8 mouse cellular contexts compared by ENCODE assay signal in genomic region chr14:45219281-45220089, GRCm38 (mm10). TPM values are rescaled to one million over a fixed set of nuclear protein-coding genes. Genes with fewer than 3 reads are reported as not detected.
DNase-seq lines count a peak whose midpoint lies in the region; ATAC-seq and TF ChIP-seq lines count a peak whose summit lies in the region.

Gene Gpr137c, plus strand, starts transcription at chr14:45219717.

- no peaks in the 10 kb centered on the region for H3K79me3 ChIP-seq in C2C12 (ENCODE audit: low read depth)

- no peaks in the 10 kb centered on the region for H3K9me3 ChIP-seq in heart, embryonic 11.5 days (replicated peaks; ENCODE audit: control insufficient read depth, low read length)
- H3K9me3 ChIP-seq in kidney, embryonic 15.5 days (replicated peaks), result no peaks in the 10 kb centered on the region
- H3K9me3 ChIP-seq in limb, embryonic 15.5 days, result no peaks in the 10 kb centered on the region
- H3K9me3 ChIP-seq in midbrain, postnatal 0 days (ENCODE audit: low read length), result no peaks in the 10 kb centered on the region

- H3K79me2 ChIP-seq in C2C12 (ENCODE audit: control insufficient read depth, insufficient read depth), result no peaks in the 10 kb centered on the region

- no peak for TF ChIP-seq CTCF in C2C12 (IDR thresholded peaks at IDR 0.05; ENCODE audit: control insufficient read depth, insufficient read depth, insufficient read length)
- TF ChIP-seq CTCF in midbrain, postnatal 0 days (IDR thresholded peaks at IDR 0.05), result no peak

- no peaks in the 10 kb centered on the region for H3K4me1 ChIP-seq in brown adipose tissue, adult 24 weeks (ENCODE audit: control insufficient read depth, insufficient read depth, insufficient read length, low read length)
- no peaks in the 10 kb centered on the region for H3K4me1 ChIP-seq in heart, embryonic 11.5 days (ENCODE audit: control insufficient read depth, insufficient read depth, low read length)
- H3K4me1 ChIP-seq in kidney, embryonic 15.5 days, result peaks cover 12% of the 10 kb centered on the region
- peaks cover 10% of the 10 kb centered on the region; the same call in 1 of the 2 replicates for H3K4me1 ChIP-seq in limb, embryonic 15.5 days
- peaks cover 15% of the 10 kb centered on the region for H3K4me1 ChIP-seq in midbrain, postnatal 0 days (ENCODE audit: insufficient read depth, low read length)

- peak within 1 kb of the TSS; percentile 52 for H3ac ChIP-seq in C2C12 (ENCODE audit: control insufficient read depth, insufficient read length, low read depth)

- H3K4me2 ChIP-seq in heart, embryonic 11.5 days, result peak within 1 kb of the TSS; percentile 97
- H3K4me2 ChIP-seq in kidney, embryonic 15.5 days, result peak within 1 kb of the TSS; percentile 98
- H3K4me2 ChIP-seq in limb, embryonic 15.5 days, result peak within 1 kb of the TSS; percentile 97
- peak within 1 kb of the TSS; percentile 77 for H3K4me2 ChIP-seq in midbrain, postnatal 0 days (ENCODE audit: low read depth, low read length, poor library complexity, severe bottlenecking)

- H3K36me3 ChIP-seq in C2C12 (ENCODE audit: control insufficient read depth, insufficient read depth), result no peaks in the 10 kb centered on the region
- H3K36me3 ChIP-seq in heart, embryonic 11.5 days (ENCODE audit: control insufficient read depth, insufficient read depth, low read length), result no peaks in the 10 kb centered on the region
- H3K36me3 ChIP-seq in kidney, embryonic 15.5 days, result no peaks in the 10 kb centered on the region
- H3K36me3 ChIP-seq in limb, embryonic 15.5 days, result no peaks in the 10 kb centered on the region
- H3K36me3 ChIP-seq in midbrain, postnatal 0 days (ENCODE audit: insufficient read depth, low read length), result no peaks in the 10 kb centered on the region

- H3K4me3 ChIP-seq in C2C12 (ENCODE audit: insufficient read depth, poor library complexity, severe bottlenecking), result peak within 1 kb of the TSS; percentile 18
- H3K4me3 ChIP-seq in brown adipose tissue, adult 24 weeks (ENCODE audit: insufficient read depth, low read depth, low read length), result peak within 1 kb of the TSS; percentile 94
- H3K4me3 ChIP-seq in heart, embryonic 11.5 days (ENCODE audit: low read depth, low read length), result peak within 1 kb of the TSS; percentile 89
- peak within 1 kb of the TSS; percentile 73 for H3K4me3 ChIP-seq in kidney, embryonic 15.5 days (replicated peaks)
- peak within 1 kb of the TSS; percentile 85 for H3K4me3 ChIP-seq in limb, embryonic 15.5 days
- H3K4me3 ChIP-seq in midbrain, postnatal 0 days (ENCODE audit: low read depth, low read length), result peak within 1 kb of the TSS; percentile 81

- peak within 1 kb of the TSS; percentile 81 for H3K9ac ChIP-seq in heart, embryonic 11.5 days (ENCODE audit: low read depth, low read length)
- H3K9ac ChIP-seq in kidney, embryonic 15.5 days, result peak within 1 kb of the TSS; percentile 72
- H3K9ac ChIP-seq in limb, embryonic 15.5 days, result peak within 1 kb of the TSS; percentile 77
- peak within 1 kb of the TSS; percentile 86 for H3K9ac ChIP-seq in midbrain, postnatal 0 days (replicated peaks; ENCODE audit: low read length, poor library complexity, severe bottlenecking)

- peak; percentile 96 for ATAC-seq in erythroid progenitor cell, adult 5-6 weeks (replicated peaks; ENCODE audit: low FRiP score, poor library complexity, severe bottlenecking)
- peak; percentile 99 for ATAC-seq in heart, embryonic 11.5 days (replicated peaks; ENCODE audit: insufficient number of reproducible peaks, low FRiP score, low TSS enrichment)
- peak; percentile 99 for ATAC-seq in kidney, embryonic 15.5 days (replicated peaks; ENCODE audit: low FRiP score)
- ATAC-seq in limb, embryonic 15.5 days (ENCODE audit: insufficient number of reproducible peaks, low FRiP score, low TSS enrichment, low read depth), result peak; percentile 99
- ATAC-seq in midbrain, postnatal 0 days (ENCODE audit: low FRiP score), result peak; percentile 98

- no peaks in the 10 kb centered on the region for H3K27me3 ChIP-seq in C2C12 (ENCODE audit: control insufficient read depth, insufficient read depth, insufficient read length)
- no peaks in the 10 kb centered on the region for H3K27me3 ChIP-seq in heart, embryonic 11.5 days (ENCODE audit: control insufficient read depth, insufficient read depth, low read length)
- H3K27me3 ChIP-seq in kidney, embryonic 15.5 days, result no peaks in the 10 kb centered on the region
- no peaks in the 10 kb centered on the region for H3K27me3 ChIP-seq in limb, embryonic 15.5 days
- no peaks in the 10 kb centered on the region for H3K27me3 ChIP-seq in midbrain, postnatal 0 days (ENCODE audit: insufficient read depth, low read length)

- DNase-seq in midbrain, postnatal 0 days (ENCODE audit: low spot score), result peak; percentile 99
- DNase-seq in spleen, postnatal 10 days (ENCODE audit: low spot score in 2 of 2), result peak; percentile 75 to 96

- H3K27ac ChIP-seq in brown adipose tissue, adult 24 weeks (replicated peaks; ENCODE audit: low read depth, low read length), result no peak within 1 kb of the TSS
- peak within 1 kb of the TSS; percentile 95 for H3K27ac ChIP-seq in heart, embryonic 11.5 days (ENCODE audit: low read depth, low read length)
- peak within 1 kb of the TSS; percentile 94 for H3K27ac ChIP-seq in kidney, embryonic 15.5 days
- H3K27ac ChIP-seq in limb, embryonic 15.5 days, result peak within 1 kb of the TSS; percentile 93
- peak within 1 kb of the TSS; percentile 94 for H3K27ac ChIP-seq in midbrain, postnatal 0 days (ENCODE audit: low read depth, low read length)

- under 1% methylated on average over 52 of the region's 86 CpGs for WGBS in heart, embryonic 11.5 days (ENCODE audit: insufficient replicate concordance)
- under 1% methylated on average over 63 of the region's 86 CpGs for WGBS in kidney, embryonic 15.5 days
- WGBS in limb, embryonic 15.5 days, result under 1% methylated on average over 66 of the region's 86 CpGs
- 0% methylated on average over 43 of the region's 86 CpGs for WGBS in midbrain, postnatal 0 days

TF ChIP-seq in C2C12, 6 proteins besides CTCF, POLR2A, EP300 and RAD21:
- TF ChIP-seq USF1 (IDR thresholded peaks at IDR 0.05; ENCODE audit: low read depth) (peak; percentile 45), MAX (IDR thresholded peaks at IDR 0.05) (peak; percentile 75), FOSL1 (IDR thresholded peaks at IDR 0.05; ENCODE audit: insufficient read depth, low read length, poor library complexity, severe bottlenecking) (no peak), CEBPB (IDR thresholded peaks at IDR 0.05; ENCODE audit: low read depth) (no peak), MYOG (IDR thresholded peaks at IDR 0.05; ENCODE audit: control insufficient read depth, extremely low read depth, insufficient read length) (no peak), MYOD1 (IDR thresholded peaks at IDR 0.05; ENCODE audit: control insufficient read depth, insufficient read length, low read depth) (no peak)

RNA-seq across cellular contexts. Expression of gene Gpr137c, which starts in this region (rescaled TPM):
- polyA plus RNA-seq in C2C12 (2012; fragmentation: generic; extraction: Trizol), result 0.01 TPM
- polyA plus RNA-seq in brown adipose tissue, adult 24 weeks (2012; ENCODE audit: insufficient read depth, insufficient read length, missing spikeins), result 0.71 TPM in 1 of 2 replicates, not detected in the other
- 1.3 and 5.0 TPM in 2 replicates for total RNA-seq in erythroid progenitor cell, adult 5-6 weeks (2015; ENCODE audit: low replicate concordance)
- total RNA-seq in erythroid progenitor cell, adult 5-6 weeks (2017; ENCODE audit: low replicate concordance), result 0.26 and 2.1 TPM in 2 replicates
- polyA plus RNA-seq in heart, embryonic 11.5 days (2014; fragmentation: Nextera tagmentation; extraction: Ambion mirVana), result 5.0 and 7.7 TPM in 2 replicates
- 1.7 and 1.8 TPM in 2 replicates for polyA plus RNA-seq in kidney, embryonic 15.5 days (2015; fragmentation: Nextera tagmentation; extraction: Ambion mirVana)
- polyA plus RNA-seq in limb, embryonic 15.5 days (2015; fragmentation: Nextera tagmentation; extraction: Ambion mirVana), result 1.4 and 2.5 TPM in 2 replicates
- 57.1 and 57.3 TPM in 2 replicates for total RNA-seq in midbrain, postnatal 0 days (2014; rRNA removed)
- polyA plus RNA-seq in midbrain, postnatal 0 days (2015; fragmentation: Nextera tagmentation; extraction: Ambion mirVana), result 13.0 and 15.0 TPM in 2 replicates

Comparison
In these comparisons a context has a peak if more than half of its experiments do, and no peak if none do; other contexts are left out.
1. H3K4me3 ChIP-seq: peak in every context shown above with its lines; median percentile 94 in brown adipose tissue, adult 24 weeks; 89 in heart, embryonic 11.5 days; 85 in limb, embryonic 15.5 days; 81 in midbrain, postnatal 0 days; 73 in kidney, embryonic 15.5 days; 18 in C2C12.